Mouse (Mus musculus): ENCODE measurements around the gene Ep400. TPM values are rescaled to one million over a fixed set of nuclear protein-coding genes. Genes with fewer than 3 reads are reported as not detected.

The Ep400 gene
- polyA plus RNA-seq (2014; fragmentation: Nextera tagmentation; extraction: Ambion mirVana), result 59.0 and 76.8 TPM in 2 replicates

GRCm38 (mm10) chr5:110770448-110771158 is at the start of gene Ep400:
Ep400 (minus strand) TSS chr5:110770717.
- ATAC-seq (replicated peaks; ENCODE audit: low FRiP score) (peak; percentile 98), DNase-seq (ENCODE audit: low spot score) (peak; percentile 100)
- Histone ChIP-seq H3K4me3 (ENCODE audit: low read depth, low read length) (peak within 1 kb of the TSS; percentile 94), H3K36me3 (ENCODE audit: control insufficient read depth, insufficient read depth, low read length) (peaks cover 6% of the 10 kb centered on the region; the same call in 1 of the 2 replicates), H3K9ac (ENCODE audit: low read length) (peak within 1 kb of the TSS; percentile 89), H3K4me1 (replicated peaks; ENCODE audit: control insufficient read depth, insufficient read depth, low read length) (peaks cover 4% of the 10 kb centered on the region; the same call in 1 of the 2 replicates), H3K27me3 (ENCODE audit: control insufficient read depth, insufficient read depth, low read length) (no peaks in the 10 kb centered on the region), H3K9me3 (ENCODE audit: control insufficient read depth, low read length) (no peaks in the 10 kb centered on the region), H3K4me2 (ENCODE audit: low read depth, low read length, severe bottlenecking) (peak within 1 kb of the TSS; percentile 74), H3K27ac (ENCODE audit: low read depth, low read length) (peak within 1 kb of the TSS; percentile 95)
- WGBS, result under 1% methylated on average over 82 of the region's 83 CpGs

GRCm38 (mm10) chr5:110809667-110810325 is 39.3 kb upstream of the Ep400 start, which contains the start of gene Ulk1:
Ulk1 (minus strand) TSS chr5:110810097.
- Histone ChIP-seq H3K36me3 (ENCODE audit: control insufficient read depth, insufficient read depth, low read length) (no peaks in the 10 kb centered on the region), H3K4me1 (replicated peaks; ENCODE audit: control insufficient read depth, insufficient read depth, low read length) (peaks cover 12% of the 10 kb centered on the region; the same call in 1 of the 2 replicates), H3K4me3 (ENCODE audit: low read depth, low read length) (peak within 1 kb of the TSS; percentile 96), H3K27me3 (ENCODE audit: control insufficient read depth, insufficient read depth, low read length) (no peaks in the 10 kb centered on the region), H3K9me3 (ENCODE audit: control insufficient read depth, low read length) (no peaks in the 10 kb centered on the region), H3K4me2 (ENCODE audit: low read depth, low read length, severe bottlenecking) (peak within 1 kb of the TSS; percentile 96), H3K9ac (ENCODE audit: low read length) (peak within 1 kb of the TSS; percentile 94), H3K27ac (ENCODE audit: low read depth, low read length) (peak within 1 kb of the TSS; percentile 50; the same call in 1 of the 2 replicates)
- 1% methylated on average over 79 of the region's 80 CpGs for WGBS
- peak; percentile 93 for ATAC-seq (replicated peaks; ENCODE audit: low FRiP score)
- peak; percentile 100 for DNase-seq (ENCODE audit: low spot score)

- H3K4me1 ChIP-seq (replicated peaks; ENCODE audit: control insufficient read depth, insufficient read depth, low read length), result peaks cover 12% of the 10 kb centered on the region; the same call in 1 of the 2 replicates
- no peak overlapping the region for H3K27ac ChIP-seq (ENCODE audit: low read depth, low read length)
- no peaks in the 10 kb centered on the region for H3K36me3 ChIP-seq (ENCODE audit: control insufficient read depth, insufficient read depth, low read length)
- no peaks in the 10 kb centered on the region for H3K27me3 ChIP-seq (ENCODE audit: control insufficient read depth, insufficient read depth, low read length)
- no peak for ATAC-seq (replicated peaks; ENCODE audit: low FRiP score)
- H3K9ac ChIP-seq (ENCODE audit: low read length), result peak overlapping the region; percentile 94
- 1% methylated on average over 27 of the region's 27 CpGs for WGBS
- peak overlapping the region; percentile 96 for H3K4me3 ChIP-seq (ENCODE audit: low read depth, low read length)
- H3K4me2 ChIP-seq (ENCODE audit: low read depth, low read length, severe bottlenecking), result peak overlapping the region; percentile 96
- peak; percentile 62 for DNase-seq (ENCODE audit: low spot score)
- no peaks in the 10 kb centered on the region for H3K9me3 ChIP-seq (ENCODE audit: control insufficient read depth, low read length)
Measured at GRCm38 (mm10) chr5:110808821-110809666, 38.5 kb upstream of the Ep400 start.

GRCm38 (mm10) chr5:110808061-110808631 is 37.6 kb upstream of the Ep400 start:
- H3K36me3 ChIP-seq (ENCODE audit: control insufficient read depth, insufficient read depth, low read length), result no peaks in the 10 kb centered on the region
- DNase-seq (ENCODE audit: low spot score) (peak; percentile 89), ATAC-seq (replicated peaks; ENCODE audit: low FRiP score) (peak; percentile 61)
- peaks cover 12% of the 10 kb centered on the region; the same call in 1 of the 2 replicates for H3K4me1 ChIP-seq (replicated peaks; ENCODE audit: control insufficient read depth, insufficient read depth, low read length)
- peak overlapping the region; percentile 96 for H3K4me2 ChIP-seq (ENCODE audit: low read depth, low read length, severe bottlenecking)
- H3K9me3 ChIP-seq (ENCODE audit: control insufficient read depth, low read length), result no peaks in the 10 kb centered on the region
- WGBS, result 5% methylated on average over 14 of the region's 14 CpGs
- peak overlapping the region; percentile 44 for H3K9ac ChIP-seq (ENCODE audit: low read length)
- H3K27me3 ChIP-seq (ENCODE audit: control insufficient read depth, insufficient read depth, low read length), result no peaks in the 10 kb centered on the region
- no peak overlapping the region for H3K27ac ChIP-seq (ENCODE audit: low read depth, low read length)
- H3K4me3 ChIP-seq (ENCODE audit: low read depth, low read length), result peak overlapping the region; percentile 96

- Histone ChIP-seq H3K36me3 (ENCODE audit: control insufficient read depth, insufficient read depth, low read length) (no peaks in the 10 kb centered on the region), H3K27me3 (ENCODE audit: control insufficient read depth, insufficient read depth, low read length) (no peaks in the 10 kb centered on the region), H3K9me3 (ENCODE audit: control insufficient read depth, low read length) (no peaks in the 10 kb centered on the region), H3K4me2 (ENCODE audit: low read depth, low read length, severe bottlenecking) (peak overlapping the region; percentile 96), H3K27ac (ENCODE audit: low read depth, low read length) (no peak overlapping the region), H3K4me1 (replicated peaks; ENCODE audit: control insufficient read depth, insufficient read depth, low read length) (peaks cover 12% of the 10 kb centered on the region; the same call in 1 of the 2 replicates), H3K4me3 (ENCODE audit: low read depth, low read length) (no peak overlapping the region), H3K9ac (ENCODE audit: low read length) (no peak overlapping the region)
- DNase-seq (ENCODE audit: low spot score) (no peak), ATAC-seq (replicated peaks; ENCODE audit: low FRiP score) (no peak)
- 92% methylated on average over 4 of the region's 4 CpGs for WGBS
Measured at GRCm38 (mm10) chr5:110807453-110807852, 36.9 kb upstream of the Ep400 start.

GRCm38 (mm10) chr5:110806676-110807075 is 36.2 kb upstream of the Ep400 start:
- Histone ChIP-seq H3K27me3 (ENCODE audit: control insufficient read depth, insufficient read depth, low read length) (no peaks in the 10 kb centered on the region), H3K9me3 (ENCODE audit: control insufficient read depth, low read length) (no peaks in the 10 kb centered on the region), H3K36me3 (ENCODE audit: control insufficient read depth, insufficient read depth, low read length) (no peaks in the 10 kb centered on the region), H3K4me3 (ENCODE audit: low read depth, low read length) (no peak overlapping the region), H3K27ac (ENCODE audit: low read depth, low read length) (no peak overlapping the region), H3K4me2 (ENCODE audit: low read depth, low read length, severe bottlenecking) (no peak overlapping the region), H3K9ac (ENCODE audit: low read length) (no peak overlapping the region), H3K4me1 (replicated peaks; ENCODE audit: control insufficient read depth, insufficient read depth, low read length) (peaks cover 12% of the 10 kb centered on the region; the same call in 1 of the 2 replicates)
- DNase-seq (ENCODE audit: low spot score), result no peak
- ATAC-seq (replicated peaks; ENCODE audit: low FRiP score), result no peak
- WGBS, result 81% methylated on average over 1 of the region's 1 CpGs

- Histone ChIP-seq H3K27ac (ENCODE audit: low read depth, low read length) (no peak overlapping the region), H3K4me3 (ENCODE audit: low read depth, low read length) (no peak overlapping the region), H3K4me2 (ENCODE audit: low read depth, low read length, severe bottlenecking) (no peak overlapping the region), H3K4me1 (replicated peaks; ENCODE audit: control insufficient read depth, insufficient read depth, low read length) (peaks cover 12% of the 10 kb centered on the region; the same call in 1 of the 2 replicates), H3K9me3 (ENCODE audit: control insufficient read depth, low read length) (no peaks in the 10 kb centered on the region), H3K36me3 (ENCODE audit: control insufficient read depth, insufficient read depth, low read length) (no peaks in the 10 kb centered on the region; the same call in 1 of the 2 replicates), H3K27me3 (ENCODE audit: control insufficient read depth, insufficient read depth, low read length) (no peaks in the 10 kb centered on the region), H3K9ac (ENCODE audit: low read length) (no peak overlapping the region)
- 88% methylated on average over 4 of the region's 4 CpGs for WGBS
- no peak for ATAC-seq (replicated peaks; ENCODE audit: low FRiP score)
- no peak for DNase-seq (ENCODE audit: low spot score)
Measured at GRCm38 (mm10) chr5:110806154-110806553, 35.6 kb upstream of the Ep400 start.
